Mouse (Mus musculus): ENCODE measurements around the gene Itgb2l.

- no peak for TF ChIP-seq MAFK (IDR thresholded peaks at IDR 0.05; ENCODE audit: insufficient read depth, low read depth, low read length)
- TF ChIP-seq ZNF384 (IDR thresholded peaks at IDR 0.05; ENCODE audit: low read depth, low read length): no peak
- no peak for TF ChIP-seq ZC3H11A (IDR thresholded peaks at IDR 0.05; ENCODE audit: borderline replicate concordance, low read depth, low read length)
- TF ChIP-seq CHD2 (IDR thresholded peaks at IDR 0.05; ENCODE audit: low read depth, low read length): no peak
Observed at GRCm38 (mm10) chr16:96460788-96461187, 17.4 kb upstream of the Itgb2l start.

Measured in ES-E14 (cell line).